Mouse (Mus musculus): ENCODE data around the gene Phlpp1. TPM values are rescaled to one million over a fixed set of nuclear protein-coding genes. Genes with fewer than 3 reads are reported as not detected.

Phlpp1 gene
- polyA plus RNA-seq, 1 experiment: 2.6 TPM

DNA sequence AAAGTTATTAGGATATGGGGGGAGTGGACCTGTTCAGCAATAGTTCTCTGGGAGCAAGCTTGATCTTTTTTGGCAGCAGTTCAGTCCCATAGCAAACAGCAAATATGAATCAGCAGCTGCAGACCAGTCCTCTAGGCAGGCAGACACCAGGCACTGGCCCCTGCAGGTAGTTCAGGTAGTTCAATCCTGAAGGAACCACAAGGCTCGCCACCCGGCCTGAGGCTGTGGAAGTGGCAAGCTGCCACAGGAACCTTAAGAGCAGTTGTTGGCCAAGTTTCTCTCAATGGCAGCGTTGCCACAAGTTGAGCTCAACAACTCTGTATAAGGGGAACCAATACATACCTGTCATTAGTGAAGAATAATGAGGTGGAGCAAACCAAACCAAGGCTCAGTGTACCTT is 58.8 kb downstream of the Phlpp1 start:
- Histone ChIP-seq H3K4me3 (replicated peaks; ENCODE audit: control insufficient read depth, low read depth, low read length) (no peak overlapping the region), H3K27ac (ENCODE audit: control insufficient read depth, insufficient read depth, low read depth, low read length, poor library complexity) (no peak overlapping the region), H3K4me1 (ENCODE audit: control insufficient read depth, insufficient read depth, low read length) (no peaks in the 10 kb centered on the region; the same call in 1 of the 2 replicates)
- no peak for TF ChIP-seq CTCF (IDR thresholded peaks at IDR 0.05; ENCODE audit: control insufficient read depth, insufficient read depth, low read length)
- no peak for TF ChIP-seq POLR2A (IDR thresholded peaks at IDR 0.05; ENCODE audit: borderline replicate concordance, control insufficient read depth, low read depth, low read length)
- whole genome bisulfite sequencing: 57% methylated on average over 3 of the region's 3 CpGs

DNA sequence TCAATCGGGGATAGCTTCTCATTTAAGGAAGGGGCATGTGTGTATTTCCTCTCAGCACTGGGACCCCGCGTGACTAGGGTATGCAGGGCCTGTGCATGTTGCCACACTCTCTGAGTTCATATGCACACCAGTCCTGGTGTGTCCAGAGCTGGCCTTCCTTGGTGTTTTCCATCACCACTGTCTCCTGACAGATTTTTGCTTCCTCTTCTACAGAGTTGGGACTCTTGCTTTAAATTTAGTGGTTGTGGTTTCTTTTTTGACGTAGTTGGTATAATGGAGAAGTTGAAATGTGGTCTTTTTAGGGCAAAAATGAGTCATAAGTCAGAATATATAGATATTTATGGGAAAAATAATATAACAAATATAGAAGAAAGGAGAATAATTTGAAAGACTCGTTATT is 59.8 kb downstream of the Phlpp1 start:
- TF ChIP-seq POLR2A (IDR thresholded peaks at IDR 0.05; ENCODE audit: borderline replicate concordance, control insufficient read depth, low read depth, low read length) (no peak), CTCF (IDR thresholded peaks at IDR 0.05; ENCODE audit: control insufficient read depth, insufficient read depth, low read length) (no peak)
- no peaks in the 10 kb centered on the region; the same call in 1 of the 2 replicates for H3K4me1 ChIP-seq (ENCODE audit: control insufficient read depth, insufficient read depth, low read length)
- WGBS: 28% methylated on average over 5 of the region's 5 CpGs
- H3K4me3 ChIP-seq (replicated peaks; ENCODE audit: control insufficient read depth, low read depth, low read length): no peak overlapping the region
- H3K27ac ChIP-seq (ENCODE audit: control insufficient read depth, insufficient read depth, low read depth, low read length, poor library complexity): no peak overlapping the region

DNA sequence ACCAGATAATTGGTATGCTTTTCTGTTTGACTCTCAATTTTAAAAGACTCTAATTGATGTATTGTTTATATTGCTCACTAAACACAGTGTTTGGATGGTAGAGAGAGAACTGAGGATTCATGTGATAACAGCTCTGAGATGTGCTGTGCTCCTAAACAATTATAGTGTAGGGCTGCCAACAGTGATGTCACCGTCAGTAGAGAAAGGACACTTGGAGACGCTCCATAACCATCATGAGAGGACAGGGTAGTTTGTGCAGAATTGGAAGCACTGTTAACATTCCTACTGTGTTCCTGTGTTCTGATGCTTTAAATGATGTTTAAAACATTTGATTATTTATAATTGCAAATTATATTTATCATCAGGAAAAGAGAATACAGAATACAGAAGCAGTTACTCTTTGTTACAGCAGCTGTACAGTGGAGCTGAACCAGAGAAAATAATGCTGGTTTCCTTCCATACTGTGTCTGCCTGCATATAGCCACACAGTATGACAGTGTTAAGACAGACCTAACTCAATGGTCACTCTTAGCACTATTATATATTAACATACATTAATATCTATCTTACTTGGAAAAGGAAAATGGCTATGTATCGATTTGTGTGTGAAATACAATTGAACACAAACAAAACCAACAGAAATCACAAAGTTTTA is 60.4 kb downstream of the Phlpp1 start:
- WGBS: 84% methylated on average over 3 of the region's 3 CpGs
- TF ChIP-seq POLR2A (IDR thresholded peaks at IDR 0.05; ENCODE audit: borderline replicate concordance, control insufficient read depth, low read depth, low read length) (no peak), CTCF (IDR thresholded peaks at IDR 0.05; ENCODE audit: control insufficient read depth, insufficient read depth, low read length) (no peak)
- no peaks in the 10 kb centered on the region; the same call in 1 of the 2 replicates for H3K4me1 ChIP-seq (ENCODE audit: control insufficient read depth, insufficient read depth, low read length)
- H3K4me3 ChIP-seq (replicated peaks; ENCODE audit: control insufficient read depth, low read depth, low read length): no peak overlapping the region
- H3K27ac ChIP-seq (ENCODE audit: control insufficient read depth, insufficient read depth, low read depth, low read length, poor library complexity): no peak overlapping the region

DNA sequence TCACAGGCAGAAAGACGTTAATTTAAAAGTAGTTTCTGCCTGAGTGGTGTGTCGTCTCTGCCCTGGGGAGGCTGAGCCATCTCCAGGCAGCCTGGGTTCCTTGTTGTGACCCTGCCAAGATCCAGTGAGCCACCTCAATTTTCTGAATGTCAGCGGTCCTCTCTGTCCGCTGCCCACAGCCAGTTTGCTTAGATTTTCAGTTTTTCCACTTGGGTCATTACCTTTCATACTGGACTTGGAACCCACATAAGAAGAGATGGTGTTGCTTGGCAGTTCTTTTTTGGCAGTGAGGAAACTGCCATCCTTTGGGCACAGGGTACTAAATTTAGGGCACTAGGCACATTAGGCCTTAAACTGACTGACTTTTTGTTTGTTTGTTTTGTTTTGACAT is 60.9 kb downstream of the Phlpp1 start:
- Histone ChIP-seq H3K4me3 (replicated peaks; ENCODE audit: control insufficient read depth, low read depth, low read length) (no peak overlapping the region), H3K4me1 (ENCODE audit: control insufficient read depth, insufficient read depth, low read length) (no peaks in the 10 kb centered on the region; the same call in 1 of the 2 replicates), H3K27ac (ENCODE audit: control insufficient read depth, insufficient read depth, low read depth, low read length, poor library complexity) (no peak overlapping the region)
- TF ChIP-seq CTCF (IDR thresholded peaks at IDR 0.05; ENCODE audit: control insufficient read depth, insufficient read depth, low read length) (no peak), POLR2A (IDR thresholded peaks at IDR 0.05; ENCODE audit: borderline replicate concordance, control insufficient read depth, low read depth, low read length) (no peak)
- 81% methylated on average over 4 of the region's 4 CpGs for WGBS

DNA sequence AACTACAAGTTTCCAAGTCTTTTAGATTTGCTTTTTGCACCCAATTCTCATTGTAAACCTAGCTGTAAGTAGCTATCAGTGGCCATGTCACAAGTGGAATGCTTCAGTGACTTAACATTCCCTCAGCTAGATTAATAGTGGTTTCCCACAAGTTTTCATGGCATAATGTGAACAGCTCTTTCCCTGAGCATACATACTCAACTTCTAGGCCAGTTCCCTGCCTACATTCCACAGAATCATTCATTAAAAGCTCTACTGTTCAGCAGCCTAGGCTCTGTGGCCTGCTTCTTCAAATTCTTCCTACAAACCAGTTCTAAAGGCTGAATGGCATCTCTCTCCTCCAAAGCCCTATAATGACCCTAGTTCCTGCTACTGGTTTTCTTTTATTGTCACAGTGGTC is 65.4 kb downstream of the Phlpp1 start:
- Histone ChIP-seq H3K27ac (ENCODE audit: control insufficient read depth, insufficient read depth, low read depth, low read length, poor library complexity) (no peak overlapping the region), H3K4me1 (ENCODE audit: control insufficient read depth, insufficient read depth, low read length) (no peaks in the 10 kb centered on the region; the same call in 1 of the 2 replicates), H3K4me3 (replicated peaks; ENCODE audit: control insufficient read depth, low read depth, low read length) (no peak overlapping the region)
- TF ChIP-seq CTCF (IDR thresholded peaks at IDR 0.05; ENCODE audit: control insufficient read depth, insufficient read depth, low read length): no peak
- no peak for TF ChIP-seq POLR2A (IDR thresholded peaks at IDR 0.05; ENCODE audit: borderline replicate concordance, control insufficient read depth, low read depth, low read length)

DNA sequence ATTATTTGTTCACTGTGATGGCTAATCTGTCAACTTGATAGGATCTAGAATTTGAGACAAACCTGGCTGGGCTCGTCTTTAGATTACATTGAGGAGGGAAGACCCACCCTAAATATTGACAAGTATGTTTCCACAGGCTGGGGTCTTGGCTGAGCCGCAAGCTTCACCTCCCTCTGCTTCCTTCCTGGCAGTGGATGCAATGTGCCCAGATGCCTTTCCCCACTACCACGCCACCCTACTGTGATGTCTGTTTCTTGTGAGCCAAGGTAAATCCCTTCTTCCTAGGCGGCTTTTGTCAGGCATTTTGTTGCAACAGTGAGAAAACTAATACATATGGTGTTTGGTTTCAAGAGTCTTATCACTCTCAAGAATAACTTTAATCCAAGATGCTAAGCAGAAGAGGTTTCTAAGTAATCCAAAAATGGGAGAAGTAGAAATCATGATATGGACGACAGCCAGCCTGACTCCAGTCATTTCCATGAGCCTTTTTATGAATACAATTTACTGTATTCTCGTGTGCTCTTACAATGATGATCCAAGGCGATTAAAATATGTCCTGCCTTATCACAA is 68.6 kb downstream of the Phlpp1 start:
- TF ChIP-seq CTCF (IDR thresholded peaks at IDR 0.05; ENCODE audit: control insufficient read depth, insufficient read depth, low read length): no peak
- no peak for TF ChIP-seq POLR2A (IDR thresholded peaks at IDR 0.05; ENCODE audit: borderline replicate concordance, control insufficient read depth, low read depth, low read length)
- 71% methylated on average over 7 of the region's 7 CpGs for WGBS
- Histone ChIP-seq H3K4me3 (replicated peaks; ENCODE audit: control insufficient read depth, low read depth, low read length) (no peak overlapping the region), H3K27ac (ENCODE audit: control insufficient read depth, insufficient read depth, low read depth, low read length, poor library complexity) (no peak overlapping the region), H3K4me1 (ENCODE audit: control insufficient read depth, insufficient read depth, low read length) (no peaks in the 10 kb centered on the region; the same call in 1 of the 2 replicates)

DNA sequence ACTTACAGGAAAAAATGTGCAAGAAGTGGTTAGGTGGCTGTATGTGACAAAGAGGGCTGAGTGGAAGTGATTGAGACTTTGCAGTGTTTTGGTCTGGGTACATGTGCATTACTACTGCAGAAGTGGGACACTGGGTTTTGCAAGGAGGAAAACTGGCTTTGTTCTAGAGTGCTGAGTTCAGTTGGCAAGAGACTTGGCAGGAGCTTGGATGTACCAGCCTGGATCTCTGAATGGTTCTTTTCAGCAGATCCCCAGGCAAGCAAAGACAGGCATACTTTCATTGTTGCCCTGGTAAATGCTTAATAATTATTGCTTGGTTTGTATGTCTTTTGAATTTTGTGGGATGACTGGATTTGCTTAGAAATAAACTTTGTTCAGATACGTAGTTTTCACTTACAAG is 69.5 kb downstream of the Phlpp1 start:
- H3K27ac ChIP-seq (ENCODE audit: control insufficient read depth, insufficient read depth, low read depth, low read length, poor library complexity): no peak overlapping the region
- H3K4me1 ChIP-seq (ENCODE audit: control insufficient read depth, insufficient read depth, low read length): no peaks in the 10 kb centered on the region
- no peak overlapping the region for H3K4me3 ChIP-seq (replicated peaks; ENCODE audit: control insufficient read depth, low read depth, low read length)
- 89% methylated on average over 1 of the region's 1 CpGs for WGBS
- TF ChIP-seq POLR2A (IDR thresholded peaks at IDR 0.05; ENCODE audit: borderline replicate concordance, control insufficient read depth, low read depth, low read length) (no peak), CTCF (IDR thresholded peaks at IDR 0.05; ENCODE audit: control insufficient read depth, insufficient read depth, low read length) (no peak)

DNA sequence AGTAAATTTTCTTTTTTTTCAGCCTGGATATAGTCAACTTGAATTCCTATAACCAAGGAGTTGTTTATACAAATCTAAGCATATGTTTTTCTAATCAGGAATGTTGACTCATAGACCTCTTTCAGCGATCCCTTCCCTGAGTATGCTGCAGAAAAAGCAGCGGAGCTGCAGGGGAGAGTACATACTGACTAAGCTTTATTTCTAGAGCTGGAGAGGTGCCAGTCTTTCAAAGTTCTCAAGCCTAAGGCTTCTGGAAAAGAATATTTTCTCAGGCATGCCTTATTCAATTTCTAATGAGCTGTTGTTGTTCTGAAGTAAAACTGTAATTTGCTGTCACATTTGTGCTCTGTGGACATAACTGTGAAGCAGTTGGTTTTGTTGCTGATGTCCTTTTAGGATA is 70.6 kb downstream of the Phlpp1 start:
- TF ChIP-seq POLR2A (IDR thresholded peaks at IDR 0.05; ENCODE audit: borderline replicate concordance, control insufficient read depth, low read depth, low read length) (no peak), CTCF (IDR thresholded peaks at IDR 0.05; ENCODE audit: control insufficient read depth, insufficient read depth, low read length) (no peak)
- Histone ChIP-seq H3K4me3 (replicated peaks; ENCODE audit: control insufficient read depth, low read depth, low read length) (no peak overlapping the region), H3K4me1 (ENCODE audit: control insufficient read depth, insufficient read depth, low read length) (no peaks in the 10 kb centered on the region), H3K27ac (ENCODE audit: control insufficient read depth, insufficient read depth, low read depth, low read length, poor library complexity) (no peak overlapping the region)
- 86% methylated on average over 2 of the region's 2 CpGs for WGBS
